Mouse (Mus musculus): ENCODE measurements at regions not wholly inside any gene's neighbourhood (a gene's known extent, or its start where the extent isn't known, plus 50 kb on each side); places are given as distances from the start of the nearest gene placed in this dataset.

DNA sequence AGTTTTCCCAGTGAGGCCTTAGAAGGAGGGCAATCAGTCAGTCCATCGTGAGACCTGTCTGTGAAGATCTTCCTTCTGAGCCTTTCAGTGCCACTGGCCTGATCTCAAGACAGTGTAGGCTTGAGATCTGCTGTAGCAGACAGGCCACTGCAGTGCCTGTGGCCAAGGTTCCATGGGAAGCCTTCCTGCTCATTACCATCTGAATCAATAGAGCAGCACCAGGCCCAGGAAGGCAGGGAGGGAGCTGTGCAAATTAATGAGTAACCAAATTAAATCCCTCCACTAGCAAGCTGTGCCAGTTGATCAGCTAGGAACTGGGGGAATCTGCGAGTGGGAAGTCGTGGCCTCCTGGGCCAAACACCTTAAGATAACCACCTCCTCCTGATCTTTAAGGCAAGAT lies 114.6 kb upstream of the Pja1 start:
- TF ChIP-seq POLR2A (IDR thresholded peaks at IDR 0.05; ENCODE audit: low read depth, low read length) (no peak), CTCF (IDR thresholded peaks at IDR 0.05; ENCODE audit: extremely low read depth, insufficient read depth, insufficient read length, insufficient replicate concordance) (no peak)

Data from spleen, adult 2 months (tissue).